Mouse (Mus musculus) G1E (cell line): ENCODE results near the gene 1700030J22Rik. TPM values are rescaled to one million over a fixed set of nuclear protein-coding genes. Genes with fewer than 3 reads are reported as not detected.
A peak's percentile ranks its signal among the peaks of the same experiment; 100 is the strongest.

Source experiments
- ATAC-seq: 2 replicates; pipeline ENCODE4 v1.8.0; 2016; ENCODE audit warnings: mild to moderate bottlenecking; ENCODE audit not compliant: insufficient number of reproducible peaks, poor library complexity, low FRiP score, severe bottlenecking; ENCODE audit errors: extremely low read depth
- DNase-seq: peaks from one replicate; pipeline ENCODE4 v3.0.0; 2012; ENCODE audit warnings: low spot score
- H3K27me3 ChIP-seq: 2 replicates; pipeline ENCODE4 v1.6.1; 2012; ENCODE audit warnings: mild to moderate bottlenecking, low read length, inconsistent platforms; ENCODE audit not compliant: insufficient read depth
- H3K36me3 ChIP-seq: replicated peaks from 2 replicates; pipeline ENCODE3; 2012; ENCODE audit warnings: mild to moderate bottlenecking, inconsistent platforms
- H3K4me1 ChIP-seq: 2 replicates; pipeline ENCODE4 v1.6.1; 2012; ENCODE audit warnings: low read depth, low read length, inconsistent platforms, mixed read lengths; ENCODE audit not compliant: insufficient read depth
- H3K4me3 ChIP-seq: 2 replicates; pipeline ENCODE4 v1.5.1; 2012; ENCODE audit warnings: low read depth, mild to moderate bottlenecking, inconsistent platforms, low read length, moderate library complexity, mixed read lengths
- H3K9me3 ChIP-seq: replicated peaks from 2 replicates; pipeline ENCODE4 v1.6.1; 2012; ENCODE audit warnings: inconsistent platforms
- CTCF ChIP-seq: IDR thresholded peaks from 2 replicates; pipeline ENCODE4 v1.5.1; 2012; ENCODE audit warnings: low read depth, low read length, inconsistent platforms, mixed read lengths
- GATA1 ChIP-seq: IDR thresholded peaks from 2 replicates; pipeline ENCODE4 v1.6.1; 2012; ENCODE audit warnings: borderline replicate concordance, low read length, inconsistent platforms, mixed read lengths
- GATA2 ChIP-seq: IDR thresholded peaks from 2 replicates; pipeline ENCODE4 v1.6.1; 2012; ENCODE audit warnings: low read depth, low read length, inconsistent platforms, borderline replicate concordance
- POLR2AphosphoS5 ChIP-seq: IDR thresholded peaks from 2 replicates; pipeline ENCODE4 v1.6.1; 2012; ENCODE audit warnings: low read depth, low read length, inconsistent platforms; ENCODE audit not compliant: insufficient replicate concordance
- TAL1 ChIP-seq: conservative IDR thresholded peaks from 2 replicates; pipeline ENCODE4 v1.6.1; 2012; ENCODE audit warnings: low read depth, low read length, inconsistent platforms, mixed read lengths
- polyA plus RNA-seq: library from polyadenylated mRNA; stranded (reverse); fragments of >175 nt; gene quantifications from 2 replicates; pipeline ENCODE4 v1.2.3, GENCODE M21; 2012
- total RNA-seq, 2 experiments: library from RNA; stranded (forward) in 1 of 2; stranded (reverse) in 1 of 2; fragments of 200-1000 nt in 1 of 2; fragments of >200 nt in 1 of 2; fragmentation: Nextera tagmentation in 1 of 2; gene quantifications; 2 replicates each; pipeline ENCODE4 v1.2.3; 2014 to 2017

The 1700030J22Rik gene
- total and polyA plus RNA-seq, 3 experiments, result 0.44 to 1.6 (median 1.1) TPM

DNA sequence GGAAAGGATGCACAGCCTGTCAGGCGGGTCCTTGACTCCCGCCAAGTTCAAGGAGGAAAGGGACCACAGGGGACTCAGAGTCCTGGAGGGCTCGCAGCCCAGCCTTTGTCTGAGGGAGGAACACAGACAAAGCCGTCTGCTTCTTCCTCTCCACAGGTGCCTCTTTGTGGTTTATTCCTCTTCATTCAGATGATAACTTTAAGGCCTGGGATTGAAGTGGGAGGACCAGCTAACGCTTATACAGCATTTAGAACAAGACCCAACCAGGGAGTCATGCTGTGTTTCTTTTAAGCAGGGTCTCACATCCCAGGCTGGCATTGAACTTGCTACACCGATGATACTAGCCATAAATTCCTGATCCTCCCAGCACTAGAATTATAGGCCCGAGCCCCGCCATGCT lies 38.2 kb upstream of the 1700030J22Rik start:
- ATAC-seq (no peak), DNase-seq (no peak)
- Histone ChIP-seq H3K27me3 (no peaks in the 10 kb centered on the region; the same call in 1 of the 2 replicates), H3K4me1 (no peaks in the 10 kb centered on the region), H3K4me3 (no peak overlapping the region), H3K9me3 (0 out of 2 replicates have a peak, but pooled peaks cover 5% of the 10 kb centered on the region), H3K36me3 (no peaks in the 10 kb centered on the region)
- TF ChIP-seq GATA2 (no peak), CTCF (no peak), TAL1 (no peak), POLR2AphosphoS5 (no peak), GATA1 (no peak)

DNA sequence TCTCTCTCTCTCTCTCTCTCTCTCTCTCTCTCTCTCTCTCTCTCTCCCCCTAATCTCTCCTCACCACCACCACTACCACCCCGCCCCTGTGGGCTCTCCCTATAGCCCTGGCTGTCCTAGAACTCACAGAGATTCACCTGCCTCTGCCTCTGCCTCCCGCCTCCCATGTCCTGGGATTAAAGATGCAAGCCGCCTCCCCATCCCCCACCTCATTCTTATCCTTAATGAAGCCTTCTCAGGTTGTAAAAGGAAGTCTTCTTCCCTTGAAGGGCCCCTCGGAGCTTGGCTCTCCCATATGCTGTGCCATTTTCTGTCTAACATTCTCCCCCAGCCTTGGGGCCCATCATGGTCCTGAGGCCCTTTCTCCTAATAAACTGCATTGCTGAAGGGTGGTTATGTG lies 36.9 kb upstream of the 1700030J22Rik start:
- no peak for DNase-seq
- Histone ChIP-seq H3K4me1 (0 out of 2 replicates have a peak, but pooled peaks cover 2% of the 10 kb centered on the region), H3K9me3 (0 out of 2 replicates have a peak, but pooled peaks cover 5% of the 10 kb centered on the region), H3K27me3 (no peaks in the 10 kb centered on the region; the same call in 1 of the 2 replicates), H3K4me3 (no peak overlapping the region), H3K36me3 (no peaks in the 10 kb centered on the region)
- no peak for ATAC-seq
- no peak for TF ChIP-seq GATA2
- no peak for TF ChIP-seq CTCF
- no peak for TF ChIP-seq POLR2AphosphoS5
- TF ChIP-seq TAL1, result no peak
- TF ChIP-seq GATA1, result no peak

DNA sequence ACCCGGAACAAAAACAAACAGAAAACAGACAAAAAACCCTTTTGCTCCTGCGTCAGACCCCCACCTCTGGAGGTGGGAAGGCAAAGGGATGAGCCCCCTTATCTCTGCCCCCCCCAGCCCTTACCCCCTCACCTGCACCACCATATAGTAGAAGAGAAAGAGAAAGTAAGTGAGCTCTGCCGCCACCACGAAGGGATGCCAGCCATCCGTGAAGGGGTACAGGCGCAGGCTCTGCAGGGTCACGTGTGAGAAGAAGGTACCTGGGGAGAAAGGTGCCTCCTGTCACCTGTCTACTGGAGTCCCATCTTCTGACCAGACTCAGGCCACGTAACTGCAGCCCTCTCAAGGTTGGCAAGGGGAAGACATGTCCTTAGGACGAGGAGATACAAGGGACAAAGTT lies 32.6 kb upstream of the 1700030J22Rik start:
- no peaks in the 10 kb centered on the region; the same call in 1 of the 2 replicates for H3K27me3 ChIP-seq
- TF ChIP-seq GATA1 (no peak), GATA2 (no peak), CTCF (no peak), TAL1 (no peak), POLR2AphosphoS5 (no peak)
- 0 out of 2 replicates have a peak, but pooled peaks cover 4% of the 10 kb centered on the region for H3K9me3 ChIP-seq
- no peak overlapping the region for H3K4me3 ChIP-seq
- DNase-seq, result no peak
- no peaks in the 10 kb centered on the region for H3K36me3 ChIP-seq
- no peak for ATAC-seq
- H3K4me1 ChIP-seq, result 0 out of 2 replicates have a peak, but pooled peaks cover 2% of the 10 kb centered on the region

DNA sequence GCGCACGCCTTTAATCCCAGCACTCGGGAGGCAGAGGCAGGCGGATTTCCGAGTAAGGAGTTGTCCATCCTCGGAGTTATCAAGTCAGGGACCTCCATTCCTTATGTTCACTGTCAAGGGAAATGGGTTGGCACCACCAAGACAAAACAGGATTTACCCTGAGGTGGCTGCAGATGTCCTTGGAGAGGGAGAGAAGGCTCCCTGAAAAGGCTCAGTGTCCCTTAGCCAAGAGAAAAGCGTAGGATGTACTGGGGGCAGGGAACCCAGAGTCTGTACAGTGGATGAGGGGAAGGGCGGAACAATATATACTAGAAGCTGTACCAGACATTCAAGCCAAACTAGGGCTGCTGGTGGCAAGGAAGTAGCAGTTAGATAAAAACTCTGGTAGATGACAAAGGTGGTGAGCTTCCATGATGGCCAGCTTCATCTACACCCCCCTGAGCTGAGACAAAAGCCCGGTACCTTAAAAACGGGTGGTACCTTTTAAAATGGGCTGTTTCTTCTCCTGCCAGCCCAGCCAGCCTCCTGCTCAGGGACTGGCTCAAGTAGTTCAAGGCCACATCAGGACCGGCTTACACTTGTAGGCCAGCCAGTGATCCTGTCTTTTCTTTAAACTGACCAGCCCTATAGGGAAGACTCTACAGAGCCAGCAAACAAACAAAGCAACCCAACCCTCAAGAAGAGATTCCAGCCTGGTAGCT lies 15.4 kb upstream of the 1700030J22Rik start:
- TF ChIP-seq GATA1 (no peak), POLR2AphosphoS5 (no peak)
- DNase-seq (no peak), ATAC-seq (no peak)
- peaks cover 8% of the 10 kb centered on the region for H3K27me3 ChIP-seq
- H3K9me3 ChIP-seq, result no peaks in the 10 kb centered on the region
- H3K36me3 ChIP-seq, result peaks cover 18% of the 10 kb centered on the region
- H3K4me3 ChIP-seq, result peak overlapping the region; percentile 77; the same call in 1 of the 2 replicates
- H3K4me1 ChIP-seq, result peaks cover 29% of the 10 kb centered on the region

DNA sequence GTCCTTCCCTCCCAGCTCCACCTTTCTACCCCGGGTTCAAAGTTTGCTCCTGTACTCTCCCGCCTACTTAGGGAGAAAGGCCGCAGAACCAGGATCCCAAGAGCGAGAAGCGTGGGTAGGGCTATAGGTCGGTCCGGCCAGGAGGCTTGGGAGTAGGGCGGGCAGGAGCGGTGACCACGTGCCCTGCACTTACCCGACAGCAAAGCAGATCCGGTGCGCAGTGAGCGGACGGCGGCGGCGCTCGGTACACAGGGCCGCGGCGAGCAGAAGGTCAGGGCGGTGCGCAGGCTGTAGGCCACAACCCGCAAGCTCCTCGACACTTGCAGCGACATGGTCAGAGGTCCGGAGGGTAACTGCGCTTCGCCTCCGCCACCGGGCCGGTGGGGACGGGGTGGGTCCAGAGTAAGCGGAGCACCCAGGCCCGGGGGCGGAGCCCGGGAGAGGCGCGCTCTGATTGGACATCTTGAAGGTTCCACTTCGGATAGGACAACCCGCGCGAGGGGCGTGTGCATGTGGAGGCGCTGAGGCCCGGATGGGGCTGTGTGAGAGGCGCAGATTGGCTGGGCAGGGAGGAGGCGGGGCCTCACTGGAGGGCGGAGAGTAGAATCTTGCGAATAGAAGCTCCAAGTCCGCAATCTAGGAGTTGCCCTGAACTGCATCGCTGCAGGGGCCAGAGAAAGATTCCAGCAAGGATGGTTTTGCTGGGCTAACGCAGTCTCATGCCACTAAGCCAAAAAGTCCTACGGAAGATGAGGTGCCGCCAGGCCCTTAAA lies 14.5 kb upstream of the 1700030J22Rik start, which contains the start of gene Gcsh:
Gcsh (minus strand) TSS at position 443 of the 773 bp plus-strand sequence.
- peaks cover 29% of the 10 kb centered on the region for H3K4me1 ChIP-seq
- ATAC-seq, result peak; percentile 99
- TF ChIP-seq GATA1 (no peak), POLR2AphosphoS5 (no peak), CTCF (no peak), GATA2 (no peak), TAL1 (no peak)
- H3K9me3 ChIP-seq, result no peaks in the 10 kb centered on the region
- peaks cover 8% of the 10 kb centered on the region for H3K27me3 ChIP-seq
- DNase-seq, result peak; percentile 98
- H3K4me3 ChIP-seq, result peak within 1 kb of the TSS; percentile 77
- peaks cover 26% of the 10 kb centered on the region for H3K36me3 ChIP-seq

DNA sequence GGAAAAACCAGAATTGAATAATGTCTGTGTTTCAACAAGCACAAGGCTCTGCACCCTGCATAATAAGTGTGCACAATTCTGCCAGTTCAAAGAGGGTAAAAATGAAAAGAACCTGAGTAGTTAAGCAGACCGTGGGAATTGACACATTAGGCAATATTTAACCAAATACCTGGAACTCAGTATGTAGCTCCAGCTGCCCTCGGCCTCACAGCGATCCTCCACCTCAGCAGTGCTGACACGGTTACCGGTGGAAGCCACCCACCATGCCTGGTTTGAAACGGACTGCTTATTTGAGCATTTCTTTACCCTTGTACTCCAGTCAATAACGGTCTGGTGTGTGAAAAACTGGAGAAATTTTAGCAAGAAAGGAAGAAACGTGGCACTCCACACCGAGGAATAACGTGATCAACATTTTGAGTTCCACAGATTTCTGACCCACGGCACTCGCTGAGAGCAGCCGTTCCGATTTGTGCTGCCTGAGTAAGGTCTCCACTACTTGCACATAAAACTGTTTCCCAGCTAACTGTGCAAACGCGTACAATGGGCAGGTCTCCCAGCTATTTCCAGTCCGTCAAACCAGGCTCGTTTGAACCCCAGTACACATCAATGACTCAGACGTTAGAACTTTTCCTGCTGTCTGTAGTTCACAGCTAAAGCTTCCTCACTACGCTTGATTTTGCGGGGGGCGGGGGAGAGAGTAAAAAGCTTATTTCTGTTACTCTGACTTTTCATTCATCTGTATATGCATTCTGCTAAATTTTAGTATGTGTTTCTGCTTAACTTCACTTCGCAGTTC lies 13.6 kb upstream of the 1700030J22Rik start:
- no peak for ATAC-seq
- Histone ChIP-seq H3K4me3 (peak overlapping the region; percentile 77), H3K36me3 (peaks cover 35% of the 10 kb centered on the region), H3K4me1 (peaks cover 29% of the 10 kb centered on the region), H3K27me3 (peaks cover 5% of the 10 kb centered on the region; the same call in 1 of the 2 replicates), H3K9me3 (no peaks in the 10 kb centered on the region)
- DNase-seq, result no peak
- TF ChIP-seq TAL1, result no peak
- TF ChIP-seq CTCF, result no peak
- TF ChIP-seq GATA1, result no peak
- no peak for TF ChIP-seq POLR2AphosphoS5
- TF ChIP-seq GATA2, result no peak
